Mouse (Mus musculus) spleen, adult 2 months (tissue): ENCODE measurements around the gene Fgfr2.

ENCODE experiments used
- CTCF ChIP-seq: fragments of 200-500 bp; IDR thresholded peaks from 2 replicates; pipeline ENCODE4 v1.5.1; 2011; ENCODE audit warnings: mild to moderate bottlenecking, inconsistent platforms; ENCODE audit not compliant: insufficient read depth, insufficient read length, insufficient replicate concordance; ENCODE audit errors: extremely low read depth
- POLR2A ChIP-seq: fragments of 200-500 bp; IDR thresholded peaks from 2 replicates; pipeline ENCODE4 v1.6.1; 2011; ENCODE audit warnings: low read depth, low read length, inconsistent platforms

DNA sequence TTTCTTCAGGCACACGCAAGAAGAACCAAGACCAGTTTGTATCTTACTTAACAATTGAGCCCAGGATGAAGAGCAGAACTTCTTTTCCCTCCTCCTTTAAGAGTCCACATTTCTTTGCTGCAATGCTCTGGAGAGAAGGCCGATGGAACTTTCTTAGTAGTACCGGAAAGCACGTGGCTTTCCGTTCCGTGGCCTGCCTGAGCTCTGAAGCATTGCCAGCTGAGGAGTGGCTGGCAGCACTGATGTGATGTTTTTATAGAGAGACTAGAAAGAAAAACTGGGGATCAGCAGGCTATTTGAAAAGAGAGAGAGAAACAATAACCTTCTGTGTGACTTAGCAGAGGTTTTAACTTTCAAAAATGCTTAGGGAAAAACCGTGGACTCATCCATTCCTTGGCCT is 1031.6 kb downstream of the Fgfr2 start:
- no peak for TF ChIP-seq POLR2A
- no peak for TF ChIP-seq CTCF
